ENCODE assay signal across 9 mouse cellular contexts in the genomic region with DNA sequence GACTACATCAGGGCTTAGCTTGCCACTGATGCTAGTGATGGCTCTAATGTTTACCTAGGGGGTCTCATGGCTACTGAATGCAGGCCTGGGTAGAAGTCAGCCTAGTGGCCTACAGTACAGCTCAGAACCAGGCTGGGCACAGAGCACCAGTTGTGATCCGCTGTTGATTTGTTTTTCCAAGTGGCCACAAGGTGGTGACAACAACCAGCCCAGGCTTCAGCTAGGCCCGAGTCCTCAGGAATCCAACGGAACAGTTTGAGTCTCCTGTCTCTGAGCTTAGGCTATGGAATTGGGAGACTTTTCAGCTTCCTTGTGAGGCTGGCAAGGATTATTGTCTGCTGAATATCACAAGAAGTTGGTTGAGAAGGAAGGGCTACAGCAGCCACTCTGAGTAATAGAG. TPM values are rescaled to one million over a fixed set of nuclear protein-coding genes. Genes with fewer than 3 reads are reported as not detected.
A peak's percentile ranks its signal among the peaks of the same experiment; 100 is the strongest.
DNase-seq lines count a peak whose midpoint lies in the region; ATAC-seq lines count a peak whose summit lies in the region.
"Had no signal": no experiment of that assay in that cellular context is flagged by ENCODE, and none has a peak within 500 bp of the region (broad histone marks: within the 10 kb centered on the region; RNA-seq: fewer than 3 reads in every experiment).

No protein-coding gene starts in this region.

- peak; percentile 62 for DNase-seq in midbrain, embryonic 10.5 days (ENCODE audit: low spot score)
- peak; percentile 20 for DNase-seq in brain, embryonic 18.5 days (ENCODE audit: low read depth, low spot score)
- peak; percentile 75 for DNase-seq in hindbrain, embryonic 14.5 days (ENCODE audit: low spot score)
- peak; percentile 59 to 62 for DNase-seq in left cerebral cortex, postnatal 10 days (ENCODE audit: extremely low spot score in 1 of 2, low spot score in 2 of 2)
- no peak for DNase-seq in natural killer cell, adult 2 months (ENCODE audit: low spot score in 2 of 2)

- H3K9me3 ChIP-seq in midbrain, embryonic 10.5 days (replicated peaks), result no peaks in the 10 kb centered on the region
- H3K9me3 ChIP-seq in midbrain, embryonic 15.5 days, result no peaks in the 10 kb centered on the region
- no peaks in the 10 kb centered on the region for H3K9me3 ChIP-seq in forebrain, embryonic 13.5 days (replicated peaks)
- H3K9me3 ChIP-seq in hindbrain, embryonic 14.5 days (ENCODE audit: control insufficient read depth, low read length), result no peaks in the 10 kb centered on the region
- H3K9me3 ChIP-seq in neural tube, embryonic 13.5 days, result no peaks in the 10 kb centered on the region
- H3K9me3 ChIP-seq: limb, embryonic 15.5 days had no signal

- H3K4me1 ChIP-seq in midbrain, embryonic 10.5 days, result peaks cover 30% of the 10 kb centered on the region
- H3K4me1 ChIP-seq in midbrain, embryonic 15.5 days, result peaks cover 34% of the 10 kb centered on the region
- peaks cover 30% of the 10 kb centered on the region for H3K4me1 ChIP-seq in forebrain, embryonic 13.5 days
- peaks cover 16% of the 10 kb centered on the region for H3K4me1 ChIP-seq in hindbrain, embryonic 14.5 days (replicated peaks; ENCODE audit: control insufficient read depth, insufficient read depth, low read length)
- peaks cover 34% of the 10 kb centered on the region for H3K4me1 ChIP-seq in neural tube, embryonic 13.5 days (replicated peaks)

- WGBS in midbrain, embryonic 10.5 days, result 10% methylated on average over 3 of the region's 3 CpGs
- 6% methylated on average over 3 of the region's 3 CpGs for WGBS in midbrain, embryonic 15.5 days
- 8% methylated on average over 3 of the region's 3 CpGs for WGBS in forebrain, embryonic 13.5 days
- 5% methylated on average over 3 of the region's 3 CpGs for WGBS in hindbrain, embryonic 14.5 days
- WGBS in neural tube, embryonic 13.5 days, result 11% methylated on average over 3 of the region's 3 CpGs

- no peaks in the 10 kb centered on the region for H3K27me3 ChIP-seq in midbrain, embryonic 10.5 days (ENCODE audit: low read depth, poor library complexity, severe bottlenecking)
- no peaks in the 10 kb centered on the region for H3K27me3 ChIP-seq in midbrain, embryonic 15.5 days (replicated peaks)
- H3K27me3 ChIP-seq in forebrain, embryonic 13.5 days, result no peaks in the 10 kb centered on the region
- no peaks in the 10 kb centered on the region for H3K27me3 ChIP-seq in hindbrain, embryonic 14.5 days (ENCODE audit: control insufficient read depth, insufficient read depth, low read length)
- H3K27me3 ChIP-seq in neural tube, embryonic 13.5 days, result no peaks in the 10 kb centered on the region
- H3K27me3 ChIP-seq: limb, embryonic 15.5 days had no signal

- intact Hi-C loops in left cerebral cortex, postnatal 10 days (cut with DNase I), result loop anchor here (5.0 kb wide), 2 partner anchors 166 to 226 kb away; no protein-coding TSS in a partner anchor

- no peak overlapping the region for H3K4me2 ChIP-seq in midbrain, embryonic 15.5 days
- H3K4me2 ChIP-seq in forebrain, embryonic 13.5 days, result no peak overlapping the region
- H3K4me2 ChIP-seq in hindbrain, embryonic 14.5 days (replicated peaks), result no peak overlapping the region; the same call in 1 of the 2 replicates
- no peak overlapping the region for H3K4me2 ChIP-seq in neural tube, embryonic 13.5 days
- H3K4me2 ChIP-seq: limb, embryonic 15.5 days had no signal

- H3K36me3 ChIP-seq in midbrain, embryonic 10.5 days, result peaks cover 15% of the 10 kb centered on the region
- H3K36me3 ChIP-seq in midbrain, embryonic 15.5 days (replicated peaks), result no peaks in the 10 kb centered on the region
- H3K36me3 ChIP-seq in forebrain, embryonic 13.5 days (ENCODE audit: poor library complexity, severe bottlenecking), result peaks cover 16% of the 10 kb centered on the region
- H3K36me3 ChIP-seq in hindbrain, embryonic 14.5 days (replicated peaks; ENCODE audit: control insufficient read depth, insufficient read depth), result no peaks in the 10 kb centered on the region
- peaks cover 3% of the 10 kb centered on the region; the same call in 1 of the 2 replicates for H3K36me3 ChIP-seq in neural tube, embryonic 13.5 days

- 0 out of 2 replicates have a peak overlapping the region, but pooled peaks have one; percentile 13 for H3K27ac ChIP-seq in midbrain, embryonic 10.5 days (replicated peaks)
- no peak overlapping the region for H3K27ac ChIP-seq in midbrain, embryonic 15.5 days
- no peak overlapping the region for H3K27ac ChIP-seq in forebrain, embryonic 13.5 days
- no peak overlapping the region for H3K27ac ChIP-seq in hindbrain, embryonic 14.5 days
- no peak overlapping the region for H3K27ac ChIP-seq in neural tube, embryonic 13.5 days (replicated peaks)
- H3K27ac ChIP-seq: limb, embryonic 15.5 days had no signal

- H3K9ac ChIP-seq in midbrain, embryonic 15.5 days, result no peak overlapping the region
- peak overlapping the region; percentile 46; the same call in 1 of the 2 replicates for H3K9ac ChIP-seq in forebrain, embryonic 13.5 days
- H3K9ac ChIP-seq in hindbrain, embryonic 14.5 days, result peak overlapping the region; percentile 3
- peak overlapping the region; percentile 47 for H3K9ac ChIP-seq in neural tube, embryonic 13.5 days
- H3K9ac ChIP-seq: limb, embryonic 15.5 days had no signal

- no peak overlapping the region for H3K4me3 ChIP-seq in midbrain, embryonic 10.5 days
- H3K4me3 ChIP-seq in midbrain, embryonic 15.5 days, result no peak overlapping the region
- H3K4me3 ChIP-seq in forebrain, embryonic 13.5 days, result no peak overlapping the region
- H3K4me3 ChIP-seq in hindbrain, embryonic 14.5 days (replicated peaks; ENCODE audit: low read length), result no peak overlapping the region
- no peak overlapping the region for H3K4me3 ChIP-seq in neural tube, embryonic 13.5 days
- H3K4me3 ChIP-seq: limb, embryonic 15.5 days had no signal

- no peak for ATAC-seq in midbrain, embryonic 15.5 days (replicated peaks)
- ATAC-seq in forebrain, embryonic 13.5 days, result no peak
- peak; percentile 51; the same call in 1 of the 2 replicates for ATAC-seq in hindbrain, embryonic 14.5 days (ENCODE audit: low FRiP score)
- no peak for ATAC-seq in neural tube, embryonic 13.5 days (ENCODE audit: low read depth)

RNA-seq across cellular contexts. Expression of a gene that starts 3.1 kb away (rescaled TPM):
- 54.7 and 56.3 TPM in 2 replicates for polyA plus RNA-seq in midbrain, embryonic 10.5 days (2016; fragmentation: Nextera tagmentation; extraction: Ambion mirVana)
- polyA plus RNA-seq in midbrain, embryonic 15.5 days (2015; fragmentation: Nextera tagmentation; extraction: Ambion mirVana), result 40.6 and 50.1 TPM in 2 replicates
- 35.4 and 40.8 TPM in 2 replicates for polyA plus RNA-seq in forebrain, embryonic 13.5 days (2015; fragmentation: Nextera tagmentation; extraction: Ambion mirVana)
- polyA plus RNA-seq in hindbrain, embryonic 14.5 days (2014; fragmentation: Nextera tagmentation; extraction: Ambion mirVana), result 33.0 and 39.8 TPM in 2 replicates
- 10 to 100 TPM; 43.9 to 44.9 TPM for total RNA-seq in left cerebral cortex, postnatal 10 days (2021)
- polyA plus RNA-seq in neural tube, embryonic 13.5 days (2015; fragmentation: Nextera tagmentation; extraction: Ambion mirVana), result 30.4 and 33.8 TPM in 2 replicates

Comparison
In these comparisons a context has a peak if more than half of its experiments do, and no peak if none do; other contexts are left out.
1. DNase-seq: peak in midbrain, embryonic 10.5 days (single experiment), brain, embryonic 18.5 days (single experiment), hindbrain, embryonic 14.5 days (single experiment) and left cerebral cortex, postnatal 10 days (2 of 2); none in natural killer cell, adult 2 months (0 of 2).